Mouse (Mus musculus) thymus, adult 2 months (tissue): Measurements from ENCODE around the gene Cdh13.

Source experiments
- CTCF ChIP-seq: fragments of 200-500 bp; IDR thresholded peaks from 2 replicates; pipeline ENCODE4 v1.5.1; 2012; ENCODE audit warnings: mild to moderate bottlenecking, control low read depth, low read length, moderate library complexity, borderline replicate concordance; ENCODE audit not compliant: control insufficient read depth, poor library complexity, insufficient read depth; ENCODE audit errors: extremely low read depth
- POLR2A ChIP-seq: fragments of 200-500 bp; IDR thresholded peaks from 2 replicates; pipeline ENCODE4 v1.6.1; 2012; ENCODE audit warnings: mild to moderate bottlenecking, low read length, control low read depth, moderate library complexity; ENCODE audit not compliant: control insufficient read depth, poor library complexity, insufficient read depth; ENCODE audit errors: extremely low read depth

- TF ChIP-seq CTCF (no peak), POLR2A (no peak)
Measured at GRCm38 (mm10) chr8:119284920-119285319, 1001.4 kb downstream of the Cdh13 start.
